Mouse (Mus musculus): Measurements from ENCODE around the gene Slc30a1. TPM values are rescaled to one million over a fixed set of nuclear protein-coding genes. Genes with fewer than 3 reads are reported as not detected.

The Slc30a1 gene
- 4.0 and 4.6 TPM in 2 replicates for polyA plus RNA-seq (2015; fragmentation: Nextera tagmentation; extraction: Ambion mirVana)

DNA sequence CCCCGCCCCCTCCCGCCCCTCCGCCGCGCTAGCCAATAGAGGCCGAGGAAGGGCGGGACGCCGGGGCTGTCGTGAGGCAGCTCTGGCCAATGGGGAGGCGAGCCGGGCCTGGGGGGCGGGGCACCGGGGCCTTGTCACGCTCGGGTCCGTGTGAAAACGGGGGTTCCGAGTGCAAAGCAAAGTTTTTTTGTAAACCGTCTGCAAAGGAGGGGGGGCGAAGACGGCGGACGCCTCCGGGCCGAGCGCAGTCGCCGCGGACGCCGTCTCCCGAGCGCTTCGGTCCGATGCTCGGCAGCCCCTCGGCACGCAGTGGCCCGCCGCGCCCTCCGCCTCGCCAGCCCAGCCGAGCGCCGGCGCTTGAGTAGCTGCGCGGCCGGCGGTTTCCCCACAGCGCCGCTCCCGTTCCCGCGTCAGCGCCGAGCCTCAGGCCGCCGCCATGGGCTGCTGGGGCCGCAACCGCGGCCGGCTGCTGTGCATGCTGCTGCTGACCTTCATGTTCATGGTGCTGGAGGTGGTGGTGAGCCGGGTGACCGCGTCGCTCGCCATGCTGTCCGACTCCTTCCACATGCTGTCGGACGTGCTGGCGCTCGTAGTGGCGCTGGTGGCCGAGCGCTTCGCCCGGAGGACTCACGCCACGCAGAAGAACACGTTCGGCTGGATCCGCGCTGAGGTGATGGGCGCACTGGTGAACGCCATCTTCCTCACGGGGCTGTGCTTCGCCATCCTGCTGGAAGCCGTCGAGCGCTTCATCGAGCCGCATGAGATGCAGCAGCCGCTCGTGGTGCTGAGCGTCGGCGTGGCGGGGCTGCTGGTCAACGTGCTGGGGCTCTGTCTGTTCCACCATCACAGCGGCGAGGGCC lies at the start of gene Slc30a1:
TSS of gene Slc30a1 (plus strand) at position 197 of the 860 bp plus-strand sequence.
- peaks cover 9% of the 10 kb centered on the region for H3K36me3 ChIP-seq
- H3K4me2 ChIP-seq (replicated peaks) = peak within 1 kb of the TSS; percentile 97
- under 1% methylated on average over 100 of the region's 104 CpGs for WGBS
- ATAC-seq (ENCODE audit: insufficient number of reproducible peaks, low FRiP score, low TSS enrichment, low read depth) = peak; percentile 99
- peak within 1 kb of the TSS; percentile 73 for H3K9ac ChIP-seq
- peaks cover 45% of the 10 kb centered on the region for H3K4me1 ChIP-seq
- H3K9me3 ChIP-seq (replicated peaks) = no peaks in the 10 kb centered on the region
- peak within 1 kb of the TSS; percentile 98 for H3K4me3 ChIP-seq (replicated peaks)
- no peaks in the 10 kb centered on the region for H3K27me3 ChIP-seq
- peak within 1 kb of the TSS; percentile 93 for H3K27ac ChIP-seq (replicated peaks)

DNA sequence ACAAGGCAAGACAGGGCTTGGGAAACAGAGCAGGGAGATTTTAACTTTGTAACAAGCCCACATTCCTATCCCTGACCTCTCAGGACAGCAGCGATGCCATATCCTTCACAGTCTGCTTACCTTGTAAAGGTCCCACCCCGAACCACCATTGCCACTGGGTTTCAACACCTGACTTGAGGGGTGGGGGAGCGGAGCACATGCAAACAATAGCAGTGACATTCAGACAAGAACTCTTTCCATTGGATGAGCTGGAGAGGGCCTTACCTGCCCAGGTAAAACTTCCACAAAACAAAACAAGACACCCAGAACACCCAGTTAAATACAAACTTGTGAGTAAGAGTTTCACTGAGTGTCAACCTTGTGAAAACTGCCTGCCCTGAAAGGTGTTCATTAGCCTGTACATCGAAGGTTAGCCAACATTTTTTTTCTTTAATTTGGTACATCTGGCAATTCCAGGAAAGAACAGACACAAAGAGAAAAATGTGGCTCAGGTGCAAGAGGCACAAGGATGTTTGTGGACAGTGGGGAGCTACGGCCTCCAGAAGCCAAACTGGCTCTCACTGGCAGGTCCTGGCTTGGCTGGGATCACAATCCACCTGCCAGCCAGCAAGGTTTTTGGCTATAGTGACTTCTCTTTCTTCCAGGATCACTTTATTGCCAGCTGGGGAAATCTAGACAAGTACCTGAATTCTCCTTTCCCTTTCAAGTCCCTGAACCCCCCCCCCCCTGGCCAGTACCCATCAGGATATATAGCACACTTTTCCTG lies 49.5 kb upstream of the Slc30a1 start:
- Histone ChIP-seq H3K4me2 (replicated peaks) (no peak overlapping the region), H3K36me3 (no peaks in the 10 kb centered on the region), H3K9me3 (replicated peaks) (no peaks in the 10 kb centered on the region), H3K27ac (replicated peaks) (no peak overlapping the region), H3K4me3 (replicated peaks) (no peak overlapping the region), H3K4me1 (no peaks in the 10 kb centered on the region), H3K9ac (no peak overlapping the region), H3K27me3 (no peaks in the 10 kb centered on the region)
- ATAC-seq (ENCODE audit: insufficient number of reproducible peaks, low FRiP score, low TSS enrichment, low read depth) = no peak
- 71% methylated on average over 5 of the region's 5 CpGs for WGBS

DNA sequence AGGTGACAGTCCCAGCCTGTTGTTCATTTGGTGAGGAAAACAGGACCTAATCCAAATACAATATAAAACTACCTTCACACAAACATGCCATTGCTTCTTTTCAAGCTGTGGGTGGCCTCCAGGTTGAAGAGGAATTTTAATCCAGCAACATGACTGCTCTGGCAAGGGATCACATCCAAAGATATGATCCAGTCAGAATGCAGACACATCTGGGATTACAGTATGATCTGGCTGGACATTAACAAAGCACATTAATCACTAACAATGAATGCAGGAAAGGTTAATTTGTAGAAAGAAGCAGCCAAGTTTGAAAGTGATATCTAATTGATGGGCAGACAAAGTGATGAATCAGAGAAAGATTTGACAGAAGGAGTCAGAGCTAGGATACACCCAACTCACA lies 48.4 kb upstream of the Slc30a1 start:
- Histone ChIP-seq H3K9me3 (replicated peaks) (no peaks in the 10 kb centered on the region), H3K4me2 (replicated peaks) (no peak overlapping the region)
- ATAC-seq (ENCODE audit: insufficient number of reproducible peaks, low FRiP score, low TSS enrichment, low read depth) = no peak

DNA sequence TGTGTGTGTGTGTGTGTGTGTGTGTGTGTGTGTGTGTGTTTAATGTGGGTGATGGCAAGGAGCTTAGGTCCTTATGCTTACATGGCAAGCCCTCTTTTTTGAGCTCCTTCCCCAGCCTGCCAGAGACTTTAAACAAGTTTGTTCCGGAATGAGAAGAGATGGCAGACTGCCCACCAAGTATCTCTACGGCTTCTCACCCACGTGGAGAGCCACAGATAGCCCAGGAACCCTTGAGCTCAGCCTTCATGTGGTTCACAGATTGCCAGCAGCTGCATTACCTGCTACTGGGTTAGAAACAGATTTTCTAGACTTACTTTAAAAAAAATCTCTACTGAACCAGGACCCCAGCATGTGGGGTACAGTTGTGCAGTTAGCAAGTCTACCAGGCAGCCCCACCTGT lies 46.7 kb upstream of the Slc30a1 start:
- Histone ChIP-seq H3K9me3 (replicated peaks) (no peaks in the 10 kb centered on the region), H3K27ac (replicated peaks) (no peak overlapping the region), H3K36me3 (no peaks in the 10 kb centered on the region), H3K4me1 (no peaks in the 10 kb centered on the region), H3K4me3 (replicated peaks) (no peak overlapping the region), H3K9ac (no peak overlapping the region), H3K27me3 (no peaks in the 10 kb centered on the region), H3K4me2 (replicated peaks) (no peak overlapping the region)
- no peak for ATAC-seq (ENCODE audit: insufficient number of reproducible peaks, low FRiP score, low TSS enrichment, low read depth)
- WGBS = 59% methylated on average over 3 of the region's 3 CpGs

More for the DNA sequence above, 48.4 kb upstream of the Slc30a1 start:
- Histone ChIP-seq H3K9ac (no peak overlapping the region), H3K27me3 (no peaks in the 10 kb centered on the region), H3K27ac (replicated peaks) (no peak overlapping the region), H3K4me1 (no peaks in the 10 kb centered on the region), H3K4me3 (replicated peaks) (no peak overlapping the region), H3K36me3 (no peaks in the 10 kb centered on the region)

GRCm38 (mm10) chr1:191861247-191861646 lies 45.3 kb upstream of the Slc30a1 start:
- Histone ChIP-seq H3K4me2 (replicated peaks) (no peak overlapping the region), H3K9ac (no peak overlapping the region), H3K4me1 (no peaks in the 10 kb centered on the region), H3K27ac (replicated peaks) (no peak overlapping the region), H3K27me3 (no peaks in the 10 kb centered on the region), H3K9me3 (replicated peaks) (no peaks in the 10 kb centered on the region), H3K36me3 (no peaks in the 10 kb centered on the region), H3K4me3 (replicated peaks) (no peak overlapping the region)
- no peak for ATAC-seq (ENCODE audit: insufficient number of reproducible peaks, low FRiP score, low TSS enrichment, low read depth)
- WGBS = 83% methylated on average over 5 of the region's 5 CpGs

GRCm38 (mm10) chr1:191863833-191864550 lies 42.6 kb upstream of the Slc30a1 start:
- Histone ChIP-seq H3K9ac (no peak overlapping the region), H3K27me3 (no peaks in the 10 kb centered on the region), H3K36me3 (no peaks in the 10 kb centered on the region), H3K27ac (replicated peaks) (no peak overlapping the region), H3K4me1 (no peaks in the 10 kb centered on the region), H3K9me3 (replicated peaks) (no peaks in the 10 kb centered on the region), H3K4me2 (replicated peaks) (no peak overlapping the region), H3K4me3 (replicated peaks) (no peak overlapping the region)
- WGBS = 77% methylated on average over 4 of the region's 4 CpGs
- ATAC-seq (ENCODE audit: insufficient number of reproducible peaks, low FRiP score, low TSS enrichment, low read depth) = no peak

DNA sequence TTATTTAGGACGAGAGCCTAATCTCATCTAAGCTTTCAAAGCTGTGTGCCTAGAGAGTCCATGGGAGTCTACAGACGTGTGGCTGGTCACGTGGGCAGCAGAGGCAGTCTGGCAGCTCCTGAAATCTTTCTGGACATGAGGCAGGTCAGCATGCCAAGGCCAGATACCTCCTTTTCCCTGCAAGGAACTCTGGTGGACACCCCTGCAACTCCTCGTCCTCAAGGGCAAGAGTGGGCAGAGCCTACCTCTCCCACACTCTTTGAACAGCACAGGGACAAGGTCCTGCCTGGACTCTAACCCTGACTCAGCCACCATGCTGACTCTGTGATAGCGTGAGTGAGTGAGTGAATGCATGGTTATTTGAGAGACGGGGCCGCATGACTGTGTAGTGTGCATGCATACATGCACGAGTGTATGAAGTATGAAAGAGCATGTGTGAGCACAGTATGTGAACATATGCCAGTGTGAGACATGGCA lies 42.0 kb upstream of the Slc30a1 start:
- Histone ChIP-seq H3K36me3 (no peaks in the 10 kb centered on the region), H3K9me3 (replicated peaks) (no peaks in the 10 kb centered on the region), H3K4me3 (replicated peaks) (no peak overlapping the region), H3K27me3 (no peaks in the 10 kb centered on the region), H3K9ac (no peak overlapping the region), H3K4me1 (no peaks in the 10 kb centered on the region), H3K27ac (replicated peaks) (no peak overlapping the region), H3K4me2 (replicated peaks) (no peak overlapping the region)
- WGBS = 82% methylated on average over 8 of the region's 8 CpGs
- no peak for ATAC-seq (ENCODE audit: insufficient number of reproducible peaks, low FRiP score, low TSS enrichment, low read depth)

DNA sequence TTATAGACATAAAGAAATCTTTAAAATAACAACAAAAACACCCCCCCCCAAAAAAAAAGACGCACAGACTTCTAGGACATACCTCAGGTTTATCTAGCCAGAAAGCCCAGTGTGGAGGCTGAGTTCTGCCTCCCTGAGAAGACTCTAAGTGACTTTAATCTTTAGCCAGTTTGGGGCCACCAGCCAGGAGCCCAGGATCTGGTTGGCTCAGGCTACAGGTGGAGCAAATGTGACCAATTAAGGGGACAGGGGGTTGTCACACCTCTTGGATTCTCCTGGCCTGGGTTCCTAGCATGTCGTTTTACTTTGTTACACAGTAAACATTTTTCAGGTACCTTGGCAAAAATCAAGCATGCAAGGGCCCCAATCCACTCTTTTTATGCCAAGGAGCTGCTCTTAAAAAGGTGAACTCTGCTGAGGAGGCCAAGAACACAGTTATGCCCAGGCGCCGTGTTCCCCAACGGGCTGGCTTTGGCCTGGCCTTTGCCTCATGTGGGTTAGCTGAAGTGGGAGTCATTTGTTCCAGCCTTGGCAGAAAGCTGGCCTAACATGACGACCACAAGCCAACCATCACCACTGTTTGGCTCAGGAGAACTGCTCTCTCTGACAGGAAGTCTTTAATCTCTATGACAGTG lies 34.4 kb upstream of the Slc30a1 start:
- H3K9me3 ChIP-seq (replicated peaks) = no peaks in the 10 kb centered on the region
- no peak overlapping the region for H3K27ac ChIP-seq (replicated peaks)
- ATAC-seq (ENCODE audit: insufficient number of reproducible peaks, low FRiP score, low TSS enrichment, low read depth) = no peak
- H3K27me3 ChIP-seq = no peaks in the 10 kb centered on the region
- WGBS = 80% methylated on average over 6 of the region's 6 CpGs
- H3K4me3 ChIP-seq (replicated peaks) = no peak overlapping the region
- H3K9ac ChIP-seq = no peak overlapping the region
- no peaks in the 10 kb centered on the region for H3K4me1 ChIP-seq
- no peak overlapping the region for H3K4me2 ChIP-seq (replicated peaks)
- H3K36me3 ChIP-seq = no peaks in the 10 kb centered on the region

- WGBS = 83% methylated on average over 7 of the region's 7 CpGs
- H3K9ac ChIP-seq = no peak overlapping the region
Measured at GRCm38 (mm10) chr1:191875006-191875405, 31.6 kb upstream of the Slc30a1 start.

GRCm38 (mm10) chr1:191875683-191876305 lies 30.8 kb upstream of the Slc30a1 start:
- WGBS = 74% methylated on average over 9 of the region's 9 CpGs
- H3K9me3 ChIP-seq (replicated peaks) = no peaks in the 10 kb centered on the region
- no peak for ATAC-seq (ENCODE audit: insufficient number of reproducible peaks, low FRiP score, low TSS enrichment, low read depth)

More at GRCm38 (mm10) chr1:191875006-191875405, 31.6 kb upstream of the Slc30a1 start:
- Histone ChIP-seq H3K4me1 (peaks cover 14% of the 10 kb centered on the region; the same call in 1 of the 2 replicates), H3K27me3 (no peaks in the 10 kb centered on the region), H3K9me3 (replicated peaks) (no peaks in the 10 kb centered on the region), H3K27ac (replicated peaks) (no peak overlapping the region), H3K36me3 (no peaks in the 10 kb centered on the region), H3K4me2 (replicated peaks) (no peak overlapping the region), H3K4me3 (replicated peaks) (no peak overlapping the region)
- ATAC-seq (ENCODE audit: insufficient number of reproducible peaks, low FRiP score, low TSS enrichment, low read depth) = no peak

More at GRCm38 (mm10) chr1:191875683-191876305, 30.8 kb upstream of the Slc30a1 start:
- Histone ChIP-seq H3K36me3 (no peaks in the 10 kb centered on the region), H3K4me3 (replicated peaks) (no peak overlapping the region), H3K9ac (no peak overlapping the region), H3K4me2 (replicated peaks) (no peak overlapping the region), H3K4me1 (peaks cover 14% of the 10 kb centered on the region; the same call in 1 of the 2 replicates), H3K27ac (replicated peaks) (no peak overlapping the region), H3K27me3 (no peaks in the 10 kb centered on the region)
